Mouse (Mus musculus): ENCODE results near the gene Dock7.
"Not testable (repeated sequence)": the region's sequence is repeated elsewhere in the genome, so short reads cannot be mapped to it uniquely, and the experiment has no call there.

The Dock7 gene

DNA sequence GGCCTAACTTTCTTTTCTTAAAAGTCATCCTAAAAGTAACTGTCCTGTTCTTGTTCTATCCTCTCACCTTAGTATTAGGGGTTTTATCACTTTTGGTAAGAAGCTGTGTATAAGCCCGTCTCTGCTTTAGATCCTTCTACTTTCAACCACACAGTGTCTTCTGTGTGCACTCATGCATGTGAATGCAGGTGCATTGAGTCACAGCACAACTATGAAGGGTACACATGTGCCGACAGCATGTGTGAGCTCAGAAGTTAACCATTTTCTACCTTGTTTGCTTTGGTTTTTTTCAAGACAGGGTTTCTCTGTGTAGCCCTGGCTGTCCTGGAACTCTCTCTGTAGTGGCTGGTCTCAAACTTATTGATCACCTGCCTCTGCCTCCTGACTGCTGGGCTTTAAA is 114.4 kb downstream of the Dock7 start:
- DNase-seq (ENCODE audit: low read depth, low spot score), result no peak

DNA sequence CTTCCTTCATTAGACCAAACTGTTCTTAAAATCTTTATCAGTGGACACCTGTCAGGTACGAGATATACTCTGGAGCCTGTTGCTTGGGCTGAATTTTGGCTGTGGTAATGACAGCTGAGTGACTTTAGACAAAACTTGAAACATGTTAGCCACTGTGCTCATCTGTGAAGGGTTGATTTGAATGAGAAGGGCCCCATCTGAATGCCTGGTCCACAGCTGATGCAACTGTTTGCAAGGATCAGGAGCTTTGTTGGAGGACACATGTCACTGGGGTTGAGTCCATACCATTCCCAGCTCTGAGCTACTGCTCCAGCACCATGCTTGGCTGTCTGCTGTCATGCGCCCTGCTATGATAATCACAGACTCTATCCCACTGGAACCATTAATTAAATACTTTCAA is 115.1 kb downstream of the Dock7 start:
- no peak for DNase-seq (ENCODE audit: low read depth, low spot score)

DNA sequence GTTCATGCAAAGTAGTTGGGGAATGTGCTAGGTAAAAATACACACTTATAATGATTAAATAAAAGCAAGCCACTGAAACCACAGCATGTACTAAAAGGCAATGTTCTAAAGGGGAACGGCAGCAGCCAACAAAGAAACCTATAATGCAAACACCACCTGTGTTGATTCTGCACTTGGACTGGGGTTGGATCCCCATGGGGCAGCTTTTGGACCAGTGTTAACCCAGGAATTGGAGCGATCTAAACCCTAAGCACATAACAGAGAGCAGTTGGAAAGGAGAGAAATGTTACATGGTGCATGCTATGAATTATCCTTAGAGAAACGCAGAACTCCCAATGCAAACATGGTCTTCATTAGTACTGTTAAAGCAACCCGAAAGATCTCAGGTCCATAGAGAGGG is 127.2 kb downstream of the Dock7 start:
- DNase-seq (ENCODE audit: low read depth, low spot score), result no peak

DNA sequence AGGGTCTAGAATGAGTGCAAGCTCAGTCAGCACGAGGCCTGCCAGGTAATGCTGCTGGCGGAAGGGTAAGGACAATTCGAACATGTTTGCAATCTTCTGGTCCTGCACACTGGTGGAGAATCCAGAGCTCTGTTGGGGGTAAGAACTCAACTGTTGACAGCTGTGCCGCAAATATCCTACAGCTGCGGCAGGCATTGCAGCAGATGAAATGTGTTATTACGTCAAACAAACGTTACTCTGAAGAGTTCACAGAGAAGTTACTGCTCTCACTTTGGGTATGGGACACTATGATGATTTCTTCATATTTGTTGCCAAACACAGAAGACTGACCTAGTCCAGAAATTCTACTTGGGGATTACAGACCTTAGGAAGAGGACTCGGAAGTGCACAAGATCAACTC is 136.0 kb downstream of the Dock7 start:
- no peak for DNase-seq (ENCODE audit: low read depth, low spot score)

DNA sequence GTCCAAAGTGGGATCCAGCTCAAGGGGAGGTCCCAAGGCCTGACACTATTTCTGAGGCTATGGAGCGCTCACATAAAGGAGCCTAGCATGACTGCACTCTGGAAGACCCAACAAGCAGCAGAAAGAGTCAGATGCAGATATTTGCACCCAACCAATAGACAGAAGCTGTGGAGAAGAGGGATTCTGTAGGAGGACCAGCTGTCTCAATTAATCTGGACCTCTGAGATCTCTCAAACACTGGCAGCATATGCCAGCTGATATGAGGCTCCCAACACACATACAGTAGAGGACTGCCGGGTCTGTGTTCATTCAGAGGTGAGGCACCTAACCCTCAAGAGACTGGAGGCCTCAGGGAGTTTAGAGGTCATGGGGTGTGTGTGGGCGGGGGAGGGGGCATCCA is 140.7 kb downstream of the Dock7 start:
- not testable (repeated sequence) for DNase-seq (ENCODE audit: low read depth, low spot score)

DNA sequence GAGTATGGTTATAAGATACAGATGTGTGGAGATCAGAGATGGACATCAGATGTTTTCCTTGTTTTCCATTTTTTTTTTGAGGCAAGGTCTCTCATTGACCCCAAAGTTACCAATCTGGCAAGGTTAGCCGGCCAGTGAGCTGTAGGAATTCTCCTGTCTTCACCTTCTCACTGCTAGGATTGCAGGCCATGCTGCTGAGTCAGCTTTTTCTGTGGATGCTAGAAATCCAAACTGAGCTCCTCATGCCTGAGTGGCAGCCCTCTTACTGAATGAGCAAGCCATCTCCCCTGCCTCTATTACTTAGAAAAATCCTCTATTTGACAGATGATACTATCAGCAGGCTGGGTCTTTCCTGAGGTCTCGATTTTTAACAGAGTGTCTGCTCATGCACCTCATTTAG is 142.0 kb downstream of the Dock7 start:
- no peak for DNase-seq (ENCODE audit: low read depth, low spot score)

DNA sequence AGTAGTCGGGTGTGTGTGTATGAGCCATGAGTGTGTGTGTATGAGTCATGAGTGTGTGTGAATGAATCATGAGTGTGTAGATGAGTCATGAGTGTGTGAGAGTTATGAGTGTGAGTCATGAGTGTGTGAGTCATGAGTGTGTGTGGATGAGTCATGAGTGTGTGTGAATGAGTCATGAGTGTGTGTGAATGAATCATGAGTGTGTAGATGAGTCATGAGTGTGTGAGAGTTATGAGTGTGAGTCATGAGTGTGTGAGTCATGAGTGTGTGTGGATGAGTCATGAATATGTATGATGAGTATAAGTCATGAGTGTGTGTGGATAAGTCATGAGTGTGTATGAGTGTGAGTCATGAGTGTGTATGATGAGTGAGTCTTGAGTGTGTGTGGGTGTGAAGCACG is 142.4 kb downstream of the Dock7 start:
- not testable (repeated sequence) for DNase-seq (ENCODE audit: low read depth, low spot score)

DNA sequence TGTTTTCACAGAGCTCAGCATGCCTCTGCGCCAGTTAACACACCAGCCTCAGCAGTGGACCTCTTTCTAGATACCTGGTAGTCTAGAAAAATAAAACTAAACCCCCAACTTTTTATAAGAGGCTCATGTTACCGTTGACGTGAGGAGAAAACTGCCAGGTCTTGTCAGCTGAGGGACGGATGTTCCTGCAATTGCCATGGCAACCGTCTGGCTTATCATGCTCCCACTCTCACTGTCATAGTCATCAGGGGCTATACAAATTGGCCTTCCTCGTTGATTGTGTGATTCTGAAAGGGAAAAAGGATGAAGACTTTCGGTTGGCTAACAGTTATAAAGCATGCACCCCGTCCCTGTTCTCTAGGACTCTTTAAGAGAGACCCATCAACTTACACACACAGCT is 145.0 kb downstream of the Dock7 start:
- peak; percentile 20 for DNase-seq (ENCODE audit: low read depth, low spot score)

DNA sequence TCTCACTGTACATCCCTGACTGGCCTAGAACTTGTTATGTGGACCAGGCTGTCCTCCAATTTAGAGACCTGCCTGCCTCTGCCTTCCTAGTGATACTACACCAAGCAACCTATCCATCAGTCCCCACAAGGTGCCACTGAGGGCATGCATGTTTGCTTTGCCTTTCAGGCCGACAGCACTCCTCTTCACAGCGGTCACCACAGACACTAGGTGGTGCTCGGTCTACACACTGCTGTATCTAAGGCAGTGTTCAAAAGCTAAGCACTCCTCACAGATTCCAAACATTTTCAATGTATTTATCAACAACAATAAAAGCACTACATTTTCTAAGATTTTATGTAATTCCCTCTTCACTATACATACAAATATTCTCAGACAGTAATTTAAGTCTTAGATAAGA is 150.8 kb downstream of the Dock7 start:
- DNase-seq (ENCODE audit: low read depth, low spot score), result no peak

DNA sequence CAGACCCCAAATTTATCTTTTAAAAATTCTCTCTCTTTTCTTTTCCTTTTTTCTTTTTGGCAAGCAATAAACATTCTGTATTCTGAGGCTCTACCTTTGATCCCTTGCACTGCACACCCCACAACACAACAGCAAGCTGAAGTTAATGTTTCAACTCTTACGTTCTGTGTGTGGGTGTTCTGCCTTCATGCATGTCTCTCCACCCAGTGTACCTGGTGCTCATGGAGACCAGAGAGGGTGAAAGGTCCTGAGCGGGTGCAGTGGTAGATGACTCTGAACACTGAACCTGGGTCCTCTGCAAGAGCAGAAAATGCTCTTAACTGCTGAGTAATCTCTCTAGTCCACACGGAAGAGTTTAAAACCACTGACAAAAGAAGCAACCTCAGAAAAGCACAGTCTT is 160.5 kb downstream of the Dock7 start:
- DNase-seq (ENCODE audit: low read depth, low spot score), result no peak

DNA sequence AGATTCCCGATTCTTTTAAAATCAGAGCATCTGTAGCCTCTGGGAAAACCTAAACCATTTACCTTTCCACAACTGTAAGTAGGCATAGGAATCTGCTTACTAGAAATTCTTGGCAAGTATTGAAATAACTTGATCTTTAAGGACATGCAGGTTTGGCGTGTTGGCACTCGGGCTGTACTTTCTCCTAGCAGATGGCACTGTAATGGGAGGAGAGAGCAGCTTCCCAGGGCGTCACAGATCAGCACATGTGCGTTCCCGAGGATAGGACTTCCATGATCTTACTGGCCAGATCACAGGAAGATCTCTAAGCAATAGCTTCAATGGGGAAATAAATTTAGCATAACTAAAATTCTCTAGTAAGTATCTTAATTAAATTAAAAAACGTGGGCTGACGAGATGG is 164.7 kb downstream of the Dock7 start:
- DNase-seq (ENCODE audit: low read depth, low spot score), result no peak

DNA sequence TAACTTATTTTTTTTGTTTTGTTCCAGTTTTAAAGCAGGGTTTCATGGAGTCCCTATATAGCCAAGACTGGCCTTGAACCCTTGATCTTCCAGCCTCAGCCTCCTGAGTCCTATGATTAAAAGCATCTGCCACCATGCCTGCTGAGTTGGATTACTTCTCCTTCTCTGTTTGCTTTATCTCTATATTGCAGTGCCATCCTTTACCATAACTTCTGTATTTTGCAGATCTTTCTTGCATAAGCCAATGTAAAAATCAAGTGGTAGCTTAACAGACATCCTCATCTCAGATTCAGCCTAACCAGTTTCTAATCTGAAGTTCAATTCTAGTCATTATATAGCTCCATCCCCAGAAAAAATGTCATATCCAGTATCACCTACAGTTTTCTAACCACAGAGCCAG is 170.2 kb downstream of the Dock7 start:
- DNase-seq (ENCODE audit: low read depth, low spot score), result no peak

DNA sequence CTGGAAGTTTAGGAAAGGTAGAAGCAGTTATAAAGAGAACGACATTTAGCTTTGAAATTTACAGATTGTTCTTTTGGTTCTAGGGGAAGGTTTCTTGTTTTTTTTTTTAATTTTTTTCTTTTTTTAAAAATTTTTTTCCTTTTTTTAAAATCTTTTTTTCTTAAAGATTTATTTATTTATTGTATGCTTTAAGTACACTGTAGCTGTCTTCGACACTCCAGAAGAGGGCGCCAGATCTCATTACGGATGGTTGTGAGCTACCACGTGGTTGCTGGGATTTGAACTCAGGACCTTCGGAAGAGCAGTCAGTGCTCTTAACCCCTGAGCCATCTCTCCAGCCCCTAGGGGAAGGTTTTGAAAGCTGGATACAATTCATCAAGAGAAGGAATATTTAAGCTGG is 182.5 kb downstream of the Dock7 start:
- DNase-seq (ENCODE audit: low read depth, low spot score), result not testable (repeated sequence)

DNA sequence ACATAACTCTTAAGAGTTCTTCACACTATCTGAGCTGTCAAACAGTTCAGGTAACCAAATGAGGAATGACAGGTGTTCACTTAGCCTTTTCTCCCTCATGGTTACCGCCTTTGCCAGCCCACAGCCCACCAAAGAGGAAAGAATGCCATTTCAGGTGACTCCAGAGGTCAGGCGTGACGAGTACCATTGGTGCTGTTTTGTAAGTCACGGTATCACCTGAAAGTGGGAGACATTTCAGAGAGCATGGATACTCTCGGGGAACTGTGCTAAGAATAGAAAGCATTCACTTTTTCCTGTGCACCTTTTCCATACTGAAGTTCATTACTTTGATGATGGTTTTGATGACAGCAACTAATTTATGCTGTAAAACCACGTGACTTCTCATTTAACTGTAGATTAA is 184.7 kb downstream of the Dock7 start:
- DNase-seq (ENCODE audit: low read depth, low spot score), result no peak

DNA sequence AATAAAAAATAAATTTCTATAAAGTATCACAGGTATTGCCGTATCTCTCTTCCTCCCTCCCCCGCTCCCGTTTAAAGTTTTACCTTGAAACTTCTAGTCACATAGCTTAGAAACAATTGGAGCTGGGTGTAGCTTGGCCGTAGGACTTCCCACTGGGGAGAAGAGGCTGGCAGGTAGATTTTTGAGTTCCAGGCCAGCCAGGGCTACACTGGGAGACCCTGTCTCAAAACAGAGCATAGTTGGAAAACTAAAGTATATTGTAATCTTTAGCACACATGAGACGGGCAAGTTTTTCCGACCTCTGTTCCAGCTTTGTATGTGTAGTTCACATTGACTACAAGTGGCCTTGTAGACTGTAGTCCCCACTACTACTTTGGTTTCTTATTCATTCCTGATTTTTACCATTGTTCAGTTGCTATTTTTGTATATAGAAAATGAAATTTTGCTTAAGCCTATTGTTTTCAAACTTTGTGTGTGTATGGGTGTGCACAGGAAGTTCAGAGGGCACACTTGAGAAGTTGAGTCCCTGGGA is 195.4 kb downstream of the Dock7 start:
- no peak for DNase-seq (ENCODE audit: low read depth, low spot score)

DNA sequence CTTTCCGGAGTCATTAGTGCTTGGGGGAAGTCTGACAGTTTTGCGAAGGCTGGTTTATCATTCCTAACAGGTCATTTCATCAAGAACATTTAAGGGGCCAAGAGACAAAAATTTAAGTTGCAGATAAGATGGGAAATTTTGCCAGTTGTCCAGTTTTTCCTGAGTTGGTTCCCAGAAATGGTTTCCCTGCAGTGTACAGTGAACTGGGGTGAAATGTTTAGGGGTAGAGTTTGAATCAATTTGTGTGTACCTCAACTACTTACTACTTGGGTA is 195.9 kb downstream of the Dock7 start:
- no peak for DNase-seq (ENCODE audit: low read depth, low spot score)

DNA sequence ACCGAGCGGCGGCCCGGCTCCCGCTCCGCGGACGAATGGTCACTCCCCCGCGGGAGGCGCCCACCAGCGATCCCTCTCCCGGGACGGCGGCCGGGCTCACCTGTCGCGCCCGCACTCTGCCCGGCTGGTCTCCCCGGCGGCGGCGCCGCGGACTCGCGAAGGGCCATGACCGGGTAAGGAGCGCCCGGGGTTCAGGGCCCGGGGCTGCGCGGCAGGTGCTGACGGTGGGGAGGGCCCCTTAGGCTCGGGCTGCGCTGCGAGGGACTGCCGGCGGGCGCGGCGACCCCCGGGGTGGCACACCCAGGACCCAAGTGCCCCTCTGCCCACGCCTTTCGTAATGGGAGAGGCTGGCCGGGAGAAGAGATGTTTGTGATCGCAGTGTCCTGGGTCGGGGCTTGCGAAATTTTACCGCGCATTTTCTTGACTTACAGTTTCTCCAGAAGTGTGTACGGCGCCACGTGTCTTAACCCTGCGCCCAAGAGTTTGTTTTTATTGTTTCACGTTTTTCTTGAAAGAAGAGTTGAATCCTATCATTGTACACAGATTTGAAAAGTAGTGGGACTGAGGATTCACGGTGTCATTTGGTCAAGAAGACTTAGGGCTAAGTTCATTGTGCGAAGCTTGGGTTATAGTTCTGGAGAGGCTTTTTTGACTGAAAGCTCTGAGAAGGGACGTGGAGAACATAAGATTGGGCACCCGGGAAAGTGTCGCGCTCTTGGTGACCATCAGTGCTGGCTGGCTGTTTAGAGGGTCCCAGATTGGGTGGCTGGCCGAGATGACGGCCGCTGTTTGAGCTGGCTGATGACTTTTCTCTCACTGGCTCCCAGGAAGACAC is 196.4 kb downstream of the Dock7 start:
- DNase-seq (ENCODE audit: low read depth, low spot score), result peak; percentile 56

DNA sequence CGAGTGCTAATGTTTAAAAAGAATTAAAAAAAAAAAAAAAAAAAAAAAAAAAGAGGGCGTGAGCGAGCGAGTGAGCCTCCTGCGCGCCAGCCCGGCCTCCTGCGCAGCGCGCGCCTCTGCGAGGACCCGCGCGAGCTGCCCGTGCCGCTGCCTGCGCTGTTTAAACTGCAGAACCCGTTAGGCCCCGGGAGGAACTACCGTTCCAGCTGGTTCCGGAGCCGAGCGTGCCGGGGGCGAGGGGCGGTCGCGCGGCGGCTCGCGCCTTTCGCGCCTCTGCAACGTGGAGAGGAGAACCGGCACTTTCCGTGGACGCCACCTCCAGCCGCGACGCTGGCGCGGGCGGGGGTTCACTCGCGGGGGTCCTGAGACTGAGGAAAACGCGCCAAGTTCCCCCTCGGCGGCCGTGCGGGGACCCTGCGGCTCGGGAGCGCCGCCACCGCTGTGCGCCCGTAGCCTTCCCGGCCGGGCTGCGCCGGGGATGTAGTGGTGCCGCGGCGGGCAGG is 197.1 kb downstream of the Dock7 start, which contains the start of gene Usp1:
Usp1 (plus strand) TSS at position 243 of the 503 bp plus-strand sequence.
- DNase-seq (ENCODE audit: low read depth, low spot score), result no peak

DNA sequence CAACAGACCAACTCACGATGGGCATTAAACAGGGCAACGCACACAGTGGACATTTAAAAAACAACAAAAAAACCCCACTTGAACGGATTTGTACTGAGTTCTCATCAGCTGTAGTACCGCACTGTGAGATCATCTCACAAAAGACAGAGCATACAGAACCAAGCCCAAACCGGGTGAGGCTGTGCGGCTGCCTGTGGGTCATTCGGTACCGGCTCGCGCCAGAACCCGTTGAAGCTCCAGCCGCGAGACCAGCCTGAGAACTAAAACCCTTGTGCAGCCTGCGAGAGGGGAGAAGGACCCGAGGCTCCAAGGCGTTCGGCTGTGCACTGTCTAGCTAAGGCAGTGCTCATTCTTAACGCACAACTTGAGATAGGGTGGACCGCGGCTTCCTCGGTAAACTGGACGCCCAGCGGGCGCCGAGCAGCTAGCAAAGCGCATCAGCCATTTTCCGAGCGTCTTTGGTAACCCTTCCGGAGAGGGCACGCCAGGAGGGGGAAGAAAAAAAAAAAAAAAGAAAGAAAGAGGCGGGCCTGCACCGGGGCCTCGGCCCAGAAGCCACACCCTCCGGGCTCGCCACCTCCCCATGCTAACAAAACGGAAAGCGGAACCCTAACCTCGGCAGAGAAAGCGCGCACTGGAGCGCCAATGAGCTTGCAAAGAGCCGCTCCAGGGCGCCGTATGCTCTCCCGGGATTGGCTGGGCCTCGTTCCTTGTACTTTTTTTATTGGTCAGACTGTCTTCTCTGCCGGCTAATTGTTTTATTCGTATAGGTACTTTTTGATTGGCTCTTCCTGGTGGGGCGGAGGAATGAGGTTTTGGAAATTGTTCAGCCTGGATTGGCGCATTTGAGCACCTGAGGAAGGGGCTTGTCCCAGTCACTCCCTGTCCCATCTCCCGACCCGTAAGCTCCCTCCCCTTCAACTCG is 197.8 kb downstream of the Dock7 start:
- DNase-seq (ENCODE audit: low read depth, low spot score), result peak; percentile 100

DNA sequence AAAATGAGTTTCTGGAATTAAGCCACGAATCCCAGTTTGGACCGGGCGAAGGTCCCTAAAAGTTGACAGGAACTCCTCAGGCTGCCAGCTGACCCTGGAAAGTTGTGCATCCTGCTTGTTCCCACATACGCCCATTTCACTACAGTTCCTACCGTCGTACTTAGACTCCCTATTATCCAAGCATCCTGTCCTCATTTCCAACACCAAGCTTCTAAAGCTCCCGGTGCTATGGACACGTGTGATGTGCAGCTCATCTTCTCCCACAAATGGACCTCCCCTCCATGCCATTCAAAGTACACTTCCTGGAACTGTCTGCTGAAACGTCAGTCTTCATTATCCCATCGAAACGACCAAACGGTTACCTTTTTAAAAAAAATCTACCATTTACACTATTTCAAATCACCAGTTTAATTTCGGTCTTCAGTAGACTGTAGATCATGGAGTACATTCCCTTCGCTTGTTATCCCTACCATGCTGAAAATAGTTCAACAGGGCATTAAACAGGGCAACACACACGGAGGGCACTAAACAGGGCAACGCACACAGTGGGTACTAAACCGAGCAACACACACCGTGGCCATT is 198.6 kb downstream of the Dock7 start:
- peak; percentile 34 for DNase-seq (ENCODE audit: low read depth, low spot score)

DNA sequence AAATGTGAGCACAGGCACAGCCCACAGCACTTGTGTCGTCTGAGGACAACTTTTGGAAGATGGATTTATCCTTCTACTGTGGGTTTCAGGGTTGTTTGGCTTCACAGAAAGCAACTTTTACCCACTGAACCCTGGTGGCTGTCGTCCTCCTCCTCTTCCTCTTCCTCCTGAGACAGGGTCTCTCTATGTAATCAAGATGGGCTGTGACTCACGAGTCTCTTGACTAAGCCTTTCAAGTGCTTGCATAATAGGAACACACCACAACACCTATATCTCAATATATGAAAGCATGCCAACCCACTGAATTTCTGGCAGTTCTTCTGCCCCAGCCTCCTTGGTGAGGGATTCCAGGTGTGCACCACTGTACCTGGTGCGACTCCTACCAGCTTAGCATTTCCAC is 199.8 kb downstream of the Dock7 start:
- no peak for DNase-seq (ENCODE audit: low read depth, low spot score)

DNA sequence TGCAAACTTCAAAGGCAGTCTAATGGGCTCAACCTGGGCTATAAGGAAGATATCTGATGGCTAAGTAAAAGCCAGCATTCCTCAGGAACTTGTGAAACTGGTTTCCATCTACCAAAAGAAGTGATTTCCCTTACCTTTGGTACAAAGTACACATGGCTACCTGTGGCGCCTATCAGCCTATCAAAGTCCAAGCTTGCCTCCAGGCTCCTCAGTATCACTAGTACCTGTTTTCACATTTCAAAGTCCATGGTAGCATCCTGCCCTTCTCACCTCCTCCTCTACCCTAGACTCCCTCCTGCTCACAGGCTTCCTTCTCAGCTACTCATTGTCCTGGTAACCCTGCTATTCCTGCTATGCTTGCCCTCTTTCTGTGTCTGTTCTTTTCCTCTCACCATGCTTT is 202.5 kb downstream of the Dock7 start:
- no peak for DNase-seq (ENCODE audit: low read depth, low spot score)
